Mouse (Mus musculus) embryo, embryonic 11.5 days (tissue): ENCODE measurements around the gene Tmem239.
"Not testable (repeated sequence)": the region's sequence is repeated elsewhere in the genome, so short reads cannot be mapped to it uniquely, and the experiment has no call there.

Experiments used
- DNase-seq: peaks from one replicate; pipeline ENCODE4 v3.0.0-alpha.2; 2012; ENCODE audit warnings: low read depth, low spot score

Tmem239 gene

DNA sequence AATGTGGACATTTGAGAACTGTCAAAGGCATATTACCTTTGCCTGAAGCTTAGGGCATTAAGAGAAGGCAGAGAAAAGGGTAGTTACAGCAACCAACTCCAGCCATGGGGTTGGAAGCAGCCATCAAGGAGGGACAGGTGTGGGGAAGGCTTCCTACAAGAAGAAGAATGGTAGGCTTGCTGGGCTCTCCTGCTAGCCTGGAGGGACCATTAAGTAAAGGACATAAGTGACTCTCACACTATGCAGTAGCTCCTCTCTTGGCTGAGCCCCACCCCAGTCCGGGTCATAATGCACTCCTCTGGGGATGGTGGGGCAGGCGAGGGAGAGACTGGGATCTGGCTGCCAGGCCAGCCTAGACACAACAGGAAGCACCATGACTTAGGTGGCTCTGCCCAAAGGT lies at the start of gene Tmem239:
Tmem239 (plus strand) TSS at position 301 of the 400 bp plus-strand sequence.
- no peak for DNase-seq

- DNase-seq = no peak
These were observed 48.7 kb upstream of the Tmem239 start for GRCm38 (mm10) chr2:130357551-130357950.

DNA sequence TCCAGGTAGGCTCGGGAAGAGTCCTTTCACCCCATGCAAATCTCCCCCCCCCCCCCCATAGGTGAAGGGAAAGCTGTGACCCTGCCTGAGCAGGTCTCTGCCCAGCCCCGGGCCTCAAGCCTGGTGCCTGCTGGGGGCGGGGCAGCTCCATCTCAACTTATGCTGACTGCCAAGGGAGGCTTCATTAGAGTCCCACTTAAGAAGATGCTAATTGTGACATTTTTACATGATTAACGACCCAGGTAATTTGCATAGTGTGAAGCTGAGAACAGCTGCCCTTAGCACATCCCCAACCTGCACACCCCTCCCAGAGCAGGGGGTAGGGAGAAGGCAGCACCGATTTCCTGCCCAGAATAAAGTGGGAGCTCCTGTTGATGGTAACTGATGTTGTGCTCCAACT lies 47.4 kb upstream of the Tmem239 start:
- no peak for DNase-seq

DNA sequence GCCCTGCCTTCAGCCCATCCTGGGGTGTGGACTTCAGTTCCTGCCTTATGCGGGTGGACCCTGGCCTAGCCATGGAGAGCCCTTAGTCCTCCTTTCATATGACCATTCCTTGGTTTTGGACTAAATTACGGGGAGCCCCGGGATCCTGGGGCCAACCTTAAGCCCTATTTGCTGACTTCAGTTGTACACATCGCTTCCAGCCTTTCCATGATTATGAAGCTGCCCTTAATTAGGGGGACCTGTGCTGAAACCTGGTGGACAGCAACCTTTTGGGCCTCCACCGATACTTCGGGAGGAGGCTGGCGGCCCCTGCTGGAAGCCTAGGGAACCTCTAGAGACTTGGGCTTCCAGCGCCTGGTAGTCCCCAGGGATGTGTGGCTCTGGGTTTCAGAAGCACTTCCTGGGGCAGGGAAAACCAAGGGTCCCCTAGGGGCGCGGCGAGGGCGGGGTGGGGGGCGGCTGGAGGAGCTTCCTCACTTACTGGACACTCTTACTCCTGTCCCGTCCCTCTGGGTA lies 43.7 kb upstream of the Tmem239 start:
- peak; percentile 32 for DNase-seq

DNA sequence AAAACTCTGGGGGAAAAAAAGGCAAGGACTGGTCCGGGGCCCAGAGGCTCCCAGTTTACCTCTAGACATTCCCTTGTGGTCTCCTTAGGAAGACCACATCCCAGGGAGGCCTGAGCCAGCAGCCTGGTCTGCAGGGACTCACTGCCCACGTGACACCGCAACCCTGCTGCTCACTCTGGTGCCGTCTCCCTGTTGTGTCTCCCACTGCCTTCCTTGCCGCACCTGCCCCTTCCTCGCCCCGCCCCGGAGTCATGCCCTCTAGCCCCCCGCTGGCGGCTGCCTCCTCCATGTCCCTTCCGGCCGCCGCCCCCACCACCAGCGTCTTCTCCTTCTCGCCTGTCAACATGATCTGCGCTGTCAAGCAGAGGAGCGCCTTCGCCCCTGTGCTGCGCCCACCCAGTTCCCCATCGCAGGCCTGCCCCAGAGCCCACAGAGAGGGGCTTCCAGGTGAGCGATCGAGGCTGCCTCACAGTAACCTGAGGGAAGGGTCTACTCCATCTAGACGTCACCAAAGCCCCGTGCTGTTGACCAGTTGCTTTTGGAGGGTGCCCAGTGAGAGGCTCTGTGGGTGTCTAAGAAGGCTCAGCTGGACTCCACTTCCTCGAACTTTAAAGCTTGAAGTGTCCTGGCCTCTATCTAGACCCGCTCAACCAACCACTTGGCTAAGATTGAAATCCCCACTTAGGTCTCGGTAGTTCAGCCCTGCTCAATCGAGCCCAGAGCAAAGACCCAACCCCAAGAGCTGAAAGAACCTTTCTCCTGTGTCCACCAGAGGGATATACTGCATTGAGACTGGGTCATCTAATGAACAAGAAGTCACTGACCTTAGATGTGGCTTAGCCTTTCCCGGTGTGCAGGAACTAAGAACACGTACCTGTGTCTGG lies 40.8 kb upstream of the Tmem239 start:
- no peak for DNase-seq

DNA sequence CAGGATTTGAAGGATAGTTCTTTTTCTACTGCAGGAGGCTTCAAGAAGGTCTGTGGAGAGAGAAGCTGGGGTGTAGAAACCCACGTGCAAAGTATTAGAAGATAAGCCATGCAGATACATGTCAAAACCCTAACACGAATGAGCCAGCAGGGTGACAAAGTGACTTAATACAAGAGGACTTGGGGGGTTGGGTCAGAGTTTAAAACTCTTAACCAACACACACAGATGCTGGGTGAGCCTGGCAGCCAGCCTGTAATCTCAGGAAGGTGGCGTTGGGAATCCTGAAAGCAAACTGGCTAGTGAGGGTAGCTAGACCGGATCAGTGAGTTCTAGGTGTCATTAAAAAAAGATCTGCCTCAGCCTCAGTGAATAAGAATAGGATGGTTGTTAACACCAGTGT lies 38.9 kb upstream of the Tmem239 start:
- no peak for DNase-seq

- DNase-seq = not testable (repeated sequence)
These were observed 33.3 kb upstream of the Tmem239 start for GRCm38 (mm10) chr2:130373026-130373425.

GRCm38 (mm10) chr2:130374951-130375350 lies 31.3 kb upstream of the Tmem239 start:
- no peak for DNase-seq

DNA sequence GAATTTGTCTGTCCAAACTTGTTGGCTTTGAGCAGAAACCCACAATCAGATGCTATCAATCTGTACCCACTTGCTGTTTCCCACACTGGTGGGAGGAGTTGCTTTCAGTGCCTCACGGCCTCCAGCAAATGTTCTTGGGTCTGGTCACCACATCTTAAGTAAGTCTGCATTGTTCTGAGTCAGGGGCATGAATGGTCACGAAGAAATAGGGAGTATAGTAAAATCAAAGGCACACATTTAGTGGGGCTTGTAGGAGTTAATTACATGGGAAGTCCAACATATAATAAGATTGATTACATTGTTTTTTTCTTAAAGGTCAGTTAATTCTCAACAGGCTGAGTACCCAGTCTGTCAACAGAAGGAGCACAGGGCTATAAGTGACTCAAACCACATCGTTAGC lies 23.1 kb upstream of the Tmem239 start:
- DNase-seq = no peak

GRCm38 (mm10) chr2:130383895-130384294 lies 22.4 kb upstream of the Tmem239 start:
- no peak for DNase-seq

GRCm38 (mm10) chr2:130386212-130386611 lies 20.1 kb upstream of the Tmem239 start:
- DNase-seq = no peak

- DNase-seq = no peak
These were observed 17.5 kb upstream of the Tmem239 start for GRCm38 (mm10) chr2:130388796-130389195.

- no peak for DNase-seq
These were observed 15.2 kb upstream of the Tmem239 start for GRCm38 (mm10) chr2:130390993-130391625.

GRCm38 (mm10) chr2:130392836-130393235 lies 13.4 kb upstream of the Tmem239 start:
- no peak for DNase-seq

DNA sequence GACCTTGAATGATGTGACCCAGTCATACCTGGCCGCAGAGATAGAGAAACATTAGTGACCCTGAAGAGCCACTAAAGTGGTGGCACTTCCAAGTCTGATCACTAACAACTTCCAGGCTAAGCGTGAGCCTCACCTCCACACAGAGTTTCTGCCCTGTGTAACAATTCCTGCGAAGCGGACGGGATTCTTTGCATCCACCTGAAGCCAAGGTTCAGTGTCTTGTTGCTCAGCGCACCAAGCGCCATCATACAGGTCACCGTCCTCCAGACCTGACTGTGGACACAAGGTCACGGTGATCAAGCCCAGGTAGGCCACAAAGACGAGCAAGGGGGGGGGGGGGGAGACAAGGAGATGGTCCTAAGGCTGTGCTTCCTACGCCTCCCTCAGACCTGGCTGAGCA lies 10.6 kb upstream of the Tmem239 start:
- DNase-seq = no peak

GRCm38 (mm10) chr2:130397186-130397985 lies 8.9 kb upstream of the Tmem239 start, which contains the start of gene Cpxm1:
Cpxm1 (minus strand) TSS chr2:130397574.
- peak; percentile 42 for DNase-seq

GRCm38 (mm10) chr2:130398091-130398490 lies 8.2 kb upstream of the Tmem239 start:
- no peak for DNase-seq

DNA sequence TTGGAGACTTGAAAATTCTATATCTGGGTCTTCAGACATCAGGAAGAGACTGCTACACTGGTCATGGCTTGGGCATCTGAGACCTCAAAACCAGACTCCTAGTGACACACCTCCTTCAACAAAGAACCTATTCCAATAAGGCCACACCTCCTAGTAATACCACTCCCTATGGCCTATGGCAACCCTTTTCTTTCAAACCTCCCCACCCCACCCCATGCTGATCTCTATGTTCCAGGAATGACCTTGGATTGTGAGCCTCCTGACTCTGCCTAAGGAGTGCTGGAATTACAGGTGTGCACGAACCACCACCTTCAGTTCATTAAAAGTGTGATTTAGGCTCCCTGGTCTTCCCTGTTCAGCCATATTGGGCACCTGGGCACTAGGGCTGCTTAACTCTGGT lies 6.2 kb upstream of the Tmem239 start:
- no peak for DNase-seq

DNA sequence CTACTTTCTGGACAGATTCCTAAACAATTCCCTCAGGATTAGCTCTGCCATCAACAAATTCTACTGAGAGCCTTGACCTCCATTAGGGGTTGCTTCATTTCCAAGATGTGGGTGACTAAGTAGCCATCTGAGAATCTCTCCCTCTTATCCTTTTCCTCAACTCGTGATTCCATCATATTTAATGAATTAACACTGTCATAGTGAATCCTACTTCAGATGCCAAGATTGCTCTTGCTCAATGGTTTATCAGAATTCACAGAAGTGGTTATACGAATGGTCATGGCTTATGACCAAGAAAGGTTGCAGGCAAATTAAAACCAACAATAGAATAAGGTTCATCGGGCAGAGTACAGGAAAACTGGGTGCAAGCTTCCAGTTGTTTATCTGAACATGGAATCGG lies 4.4 kb upstream of the Tmem239 start:
- DNase-seq = no peak

- no peak for DNase-seq
These were observed 1.3 kb upstream of the Tmem239 start, which contains the start of the genes Gm28372 and 1700020A23Rik for GRCm38 (mm10) chr2:130404939-130405338. Gm28372 (plus strand) TSS chr2:130405239. 1700020A23Rik (plus strand) TSS chr2:130405259.

DNA sequence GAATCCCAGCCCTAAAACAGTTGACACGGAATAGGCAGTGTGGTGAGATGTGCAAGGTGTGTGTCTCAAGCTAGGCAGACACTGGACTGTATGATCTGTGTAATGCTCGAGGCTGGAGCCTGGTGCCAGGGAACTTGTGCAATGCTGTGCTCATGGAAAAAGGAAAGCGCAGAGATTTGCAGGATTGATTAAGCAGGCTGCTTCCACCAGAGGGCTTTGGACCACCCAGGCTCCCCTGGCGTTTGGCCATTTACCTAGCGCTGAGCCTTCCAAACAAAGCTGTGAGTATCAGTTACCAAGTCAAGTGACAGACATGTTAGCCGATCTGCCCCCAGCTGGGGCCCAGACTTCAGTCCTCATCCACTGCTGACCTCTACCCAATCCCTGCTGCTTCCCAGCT lies 1.9 kb downstream of the Tmem239 start:
- no peak for DNase-seq
